Mouse (Mus musculus) limb, embryonic 15.5 days (tissue): ENCODE measurements around the gene Kif21b. TPM values are rescaled to one million over a fixed set of nuclear protein-coding genes. Genes with fewer than 3 reads are reported as not detected.

Experiments used
- ATAC-seq: fragments of 200-750 bp; cut with Nextera tagmentation; 2 replicates; pipeline ENCODE4 v1.8.0; 2017; ENCODE audit warnings: low read depth, moderate TSS enrichment; ENCODE audit not compliant: insufficient number of reproducible peaks, low FRiP score, low TSS enrichment
- H3K27ac ChIP-seq: fragments of 300-500 bp; sonication (generic); 2 replicates; pipeline ENCODE4 v1.5.1; 2015; ENCODE audit warnings: moderate library complexity, mild to moderate bottlenecking, inconsistent platforms
- H3K27me3 ChIP-seq: fragments of 300-500 bp; sonication (generic); 2 replicates; pipeline ENCODE4 v1.6.1; 2015; ENCODE audit warnings: inconsistent platforms
- H3K36me3 ChIP-seq: fragments of 300-500 bp; sonication (generic); 2 replicates; pipeline ENCODE4 v1.6.1; 2015; ENCODE audit warnings: inconsistent platforms
- H3K4me1 ChIP-seq: fragments of 300-500 bp; sonication (generic); 2 replicates; pipeline ENCODE4 v1.6.1; 2015; ENCODE audit warnings: inconsistent platforms
- H3K4me2 ChIP-seq: fragments of 300-500 bp; sonication (generic); 2 replicates; pipeline ENCODE4 v1.6.1; 2015; ENCODE audit warnings: mild to moderate bottlenecking, inconsistent platforms
- H3K4me3 ChIP-seq: fragments of 300-500 bp; sonication (generic); 2 replicates; pipeline ENCODE4 v1.5.1; 2015; ENCODE audit warnings: mild to moderate bottlenecking, inconsistent platforms
- H3K9ac ChIP-seq: fragments of 300-500 bp; sonication (generic); 2 replicates; pipeline ENCODE4 v1.6.1; 2015; ENCODE audit warnings: inconsistent platforms
- H3K9me3 ChIP-seq: fragments of 300-500 bp; sonication (generic); 2 replicates; pipeline ENCODE4 v1.6.1; 2016; ENCODE audit warnings: inconsistent platforms
- WGBS: fragments of 180-500 bp; shearing (Covaris S2); methylation state at CpG from one replicate; pipeline ENCODE4 v1.1.7; 2015; 5-methylcytosine and 5-hydroxymethylcytosine counted together
- polyA plus RNA-seq: library from polyadenylated mRNA; unstranded; fragments of >200 nt; fragmentation: Nextera tagmentation; extraction: Ambion mirVana; gene quantifications from 2 replicates; pipeline ENCODE4 v1.2.1, GENCODE M21; 2015

Gene Kif21b
- polyA plus RNA-seq, 1 experiment from 2014 or later, result 2.6 TPM

DNA sequence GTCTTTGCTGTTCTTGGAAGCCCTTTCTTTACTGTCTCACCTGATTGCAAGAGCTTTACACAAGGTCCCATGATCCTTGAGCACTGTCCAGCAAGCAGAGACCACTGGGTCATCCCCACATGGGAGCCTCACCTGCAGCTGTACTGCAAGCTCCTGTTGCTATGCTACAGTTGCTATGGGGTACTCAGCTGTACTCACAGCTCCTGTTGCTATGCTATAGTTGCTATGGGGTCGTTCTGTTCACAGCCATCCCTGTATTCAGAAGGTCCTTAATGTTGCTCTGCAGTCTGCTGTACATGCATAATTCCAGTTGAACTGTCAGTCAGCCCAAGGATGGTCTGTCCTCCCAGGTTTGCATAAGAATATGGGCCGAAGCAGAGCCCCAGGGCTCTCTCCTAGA is 34.2 kb downstream of the Kif21b start:
- ATAC-seq, result no peak
- peaks cover 6% of the 10 kb centered on the region; the same call in 1 of the 2 replicates for H3K4me1 ChIP-seq
- H3K4me2 ChIP-seq, result no peak overlapping the region
- H3K27ac ChIP-seq, result no peak overlapping the region
- peaks cover 15% of the 10 kb centered on the region for H3K36me3 ChIP-seq
- H3K9ac ChIP-seq, result no peak overlapping the region
- 69% methylated on average over 2 of the region's 2 CpGs for WGBS
- no peak overlapping the region for H3K4me3 ChIP-seq
- H3K9me3 ChIP-seq, result no peaks in the 10 kb centered on the region
- H3K27me3 ChIP-seq, result no peaks in the 10 kb centered on the region

DNA sequence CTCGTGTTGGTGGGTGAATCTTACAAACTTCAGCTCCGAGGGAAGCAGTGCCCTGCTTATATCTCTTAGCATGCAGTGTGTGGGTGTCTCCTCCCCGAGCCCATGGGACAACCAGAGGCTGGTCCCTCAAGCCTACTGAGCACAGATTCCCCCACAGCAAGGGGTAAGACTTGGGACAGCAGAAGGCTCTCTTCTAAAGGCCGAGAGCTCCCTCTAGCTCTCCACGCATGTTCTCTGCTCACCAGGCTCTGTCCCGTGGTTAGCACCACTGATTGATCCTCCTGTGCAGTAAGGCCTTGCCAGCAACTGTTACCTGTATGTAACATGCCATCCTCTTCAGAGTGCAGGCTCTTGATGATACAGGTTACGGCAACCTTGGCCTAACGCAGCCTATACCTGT is 36.5 kb downstream of the Kif21b start:
- H3K4me3 ChIP-seq, result no peak overlapping the region
- H3K4me1 ChIP-seq, result peaks cover 2% of the 10 kb centered on the region; the same call in 1 of the 2 replicates
- H3K36me3 ChIP-seq, result peaks cover 32% of the 10 kb centered on the region
- H3K4me2 ChIP-seq, result no peak overlapping the region
- no peaks in the 10 kb centered on the region for H3K27me3 ChIP-seq
- 67% methylated on average over 8 of the region's 8 CpGs for WGBS
- no peak overlapping the region for H3K9ac ChIP-seq
- no peak for ATAC-seq
- no peaks in the 10 kb centered on the region for H3K9me3 ChIP-seq
- no peak overlapping the region for H3K27ac ChIP-seq

DNA sequence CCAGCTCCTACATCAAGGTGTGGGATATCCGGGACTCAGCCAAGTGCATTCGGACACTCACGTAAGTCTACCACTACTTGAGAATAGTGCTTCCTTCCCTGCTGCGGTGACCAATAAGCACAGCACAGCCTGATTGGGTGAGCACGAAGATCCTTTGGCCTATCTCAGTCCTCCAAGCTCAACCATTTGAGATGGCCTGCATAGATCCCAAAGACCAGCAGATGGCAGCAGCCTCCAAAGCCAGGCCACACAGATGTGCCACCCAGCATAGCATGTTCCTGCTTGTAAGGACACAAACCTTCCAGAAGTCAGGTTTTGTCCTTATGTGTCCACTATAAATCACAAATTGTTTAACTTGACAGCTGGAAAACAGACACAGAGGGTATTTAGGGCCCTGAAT is 38.9 kb downstream of the Kif21b start:
- Histone ChIP-seq H3K27me3 (no peaks in the 10 kb centered on the region), H3K9ac (no peak overlapping the region), H3K9me3 (no peaks in the 10 kb centered on the region), H3K27ac (no peak overlapping the region), H3K4me3 (no peak overlapping the region), H3K4me1 (peaks cover 14% of the 10 kb centered on the region), H3K36me3 (peaks cover 23% of the 10 kb centered on the region), H3K4me2 (no peak overlapping the region)
- peak; percentile 16; the same call in 1 of the 2 replicates for ATAC-seq
- WGBS, result 6% methylated on average over 5 of the region's 5 CpGs

DNA sequence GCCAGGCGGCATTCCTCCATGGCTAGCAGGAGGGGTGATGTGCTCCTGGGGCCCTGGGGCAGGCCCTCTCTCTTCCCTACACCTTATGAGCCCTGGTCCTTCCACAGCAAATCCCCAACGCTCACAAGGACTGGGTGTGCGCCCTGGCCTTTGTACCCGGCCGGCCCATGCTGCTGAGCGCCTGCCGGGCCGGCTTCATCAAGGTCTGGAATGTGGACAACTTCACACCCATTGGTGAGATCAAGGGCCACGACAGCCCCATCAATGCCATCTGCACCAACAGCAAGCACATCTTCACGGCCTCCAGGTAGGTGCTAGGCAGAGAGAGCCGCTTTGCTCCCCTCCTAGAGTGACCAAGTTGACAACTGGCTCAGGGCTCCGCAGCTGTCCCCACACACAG is 41.5 kb downstream of the Kif21b start:
- peaks cover 30% of the 10 kb centered on the region for H3K36me3 ChIP-seq
- WGBS, result 68% methylated on average over 12 of the region's 12 CpGs

GRCm38 (mm10) chr1:136174101-136174606 is 43.0 kb downstream of the Kif21b start:
- peaks cover 14% of the 10 kb centered on the region for H3K4me1 ChIP-seq
- H3K4me2 ChIP-seq, result peak overlapping the region; percentile 24; the same call in 1 of the 2 replicates
- WGBS, result 23% methylated on average over 13 of the region's 13 CpGs
- no peak overlapping the region for H3K27ac ChIP-seq
- H3K9ac ChIP-seq, result no peak overlapping the region
- no peaks in the 10 kb centered on the region for H3K9me3 ChIP-seq
- no peak overlapping the region for H3K4me3 ChIP-seq
- no peaks in the 10 kb centered on the region for H3K27me3 ChIP-seq
- peaks cover 30% of the 10 kb centered on the region for H3K36me3 ChIP-seq
- no peak for ATAC-seq

More for the DNA sequence above, 41.5 kb downstream of the Kif21b start:
- no peaks in the 10 kb centered on the region for H3K27me3 ChIP-seq
- no peak overlapping the region for H3K4me3 ChIP-seq
- H3K9me3 ChIP-seq, result no peaks in the 10 kb centered on the region
- H3K4me1 ChIP-seq, result peaks cover 14% of the 10 kb centered on the region
- H3K4me2 ChIP-seq, result no peak overlapping the region
- H3K9ac ChIP-seq, result no peak overlapping the region
- no peak for ATAC-seq
- H3K27ac ChIP-seq, result no peak overlapping the region

DNA sequence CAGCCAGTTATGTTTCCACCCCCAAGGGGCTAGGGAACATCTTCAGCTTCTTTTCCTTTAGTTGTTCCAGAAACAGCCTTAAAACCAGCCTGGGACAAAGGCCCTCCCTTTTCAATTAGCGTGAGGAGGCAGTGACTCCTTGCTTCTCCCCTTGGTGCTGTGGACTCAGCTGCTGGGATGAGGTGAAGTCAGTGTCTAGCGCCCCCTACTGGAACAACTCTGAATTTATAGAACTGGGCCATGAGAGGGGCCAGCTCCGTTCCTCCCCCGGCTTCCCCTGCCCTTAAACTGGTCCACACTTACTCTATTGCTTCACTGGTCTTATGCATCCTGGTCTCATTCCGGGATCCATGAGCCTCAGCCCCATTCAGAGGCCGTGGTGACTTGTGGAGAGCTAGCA is 44.0 kb downstream of the Kif21b start:
- Histone ChIP-seq H3K9me3 (no peaks in the 10 kb centered on the region), H3K4me3 (no peak overlapping the region), H3K4me2 (no peak overlapping the region), H3K36me3 (peaks cover 30% of the 10 kb centered on the region), H3K27me3 (no peaks in the 10 kb centered on the region), H3K27ac (no peak overlapping the region), H3K9ac (no peak overlapping the region), H3K4me1 (peaks cover 12% of the 10 kb centered on the region)
- ATAC-seq, result no peak
- 36% methylated on average over 6 of the region's 6 CpGs for WGBS

- H3K4me3 ChIP-seq, result no peak overlapping the region
- H3K4me1 ChIP-seq, result peaks cover 12% of the 10 kb centered on the region
- H3K27me3 ChIP-seq, result no peaks in the 10 kb centered on the region
- H3K9ac ChIP-seq, result no peak overlapping the region
- no peak for ATAC-seq
- peaks cover 18% of the 10 kb centered on the region for H3K36me3 ChIP-seq
- no peaks in the 10 kb centered on the region for H3K9me3 ChIP-seq
- H3K27ac ChIP-seq, result no peak overlapping the region
- no peak overlapping the region for H3K4me2 ChIP-seq
- WGBS, result 75% methylated on average over 2 of the region's 2 CpGs
These were observed 45.9 kb downstream of the Kif21b start for GRCm38 (mm10) chr1:136177085-136177484.

- Histone ChIP-seq H3K9ac (no peak overlapping the region), H3K27ac (no peak overlapping the region), H3K4me2 (no peak overlapping the region), H3K4me1 (peaks cover 8% of the 10 kb centered on the region), H3K9me3 (no peaks in the 10 kb centered on the region), H3K36me3 (peaks cover 7% of the 10 kb centered on the region; the same call in 1 of the 2 replicates), H3K4me3 (no peak overlapping the region), H3K27me3 (no peaks in the 10 kb centered on the region)
- WGBS, result 54% methylated on average over 6 of the region's 6 CpGs
- no peak for ATAC-seq
These were observed 47.6 kb downstream of the Kif21b start for GRCm38 (mm10) chr1:136178741-136179140.

DNA sequence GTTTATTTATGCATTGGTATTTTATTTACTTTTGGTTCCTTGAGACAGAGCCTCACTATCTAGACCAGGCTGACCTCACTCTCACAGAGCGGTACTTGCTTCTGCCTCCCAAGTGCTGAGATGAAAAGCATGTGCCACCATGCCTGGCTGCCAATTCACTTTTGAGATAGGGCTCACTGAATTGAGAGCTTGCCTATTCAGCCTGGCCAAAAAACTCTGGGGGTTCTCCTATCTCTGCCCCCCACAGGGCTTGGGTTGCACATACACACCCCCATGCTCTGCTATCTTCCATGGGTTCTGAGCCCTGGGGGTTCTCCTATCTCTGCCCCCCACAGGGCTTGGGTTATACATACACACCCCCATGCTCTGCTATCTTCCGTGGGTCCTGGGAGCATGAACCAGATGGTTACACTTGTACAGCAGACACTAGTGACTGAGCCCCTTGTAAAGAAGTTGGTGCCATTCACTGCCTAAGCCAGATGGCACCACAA is 48.4 kb downstream of the Kif21b start:
- H3K4me1 ChIP-seq, result peaks cover under 1% of the 10 kb centered on the region; the same call in 1 of the 2 replicates
- H3K27ac ChIP-seq, result no peak overlapping the region
- WGBS, result 70% methylated on average over 2 of the region's 2 CpGs
- peaks cover 7% of the 10 kb centered on the region; the same call in 1 of the 2 replicates for H3K36me3 ChIP-seq
- H3K4me3 ChIP-seq, result no peak overlapping the region
- no peak overlapping the region for H3K4me2 ChIP-seq
- ATAC-seq, result no peak
- no peaks in the 10 kb centered on the region for H3K9me3 ChIP-seq
- no peaks in the 10 kb centered on the region for H3K27me3 ChIP-seq
- H3K9ac ChIP-seq, result no peak overlapping the region

DNA sequence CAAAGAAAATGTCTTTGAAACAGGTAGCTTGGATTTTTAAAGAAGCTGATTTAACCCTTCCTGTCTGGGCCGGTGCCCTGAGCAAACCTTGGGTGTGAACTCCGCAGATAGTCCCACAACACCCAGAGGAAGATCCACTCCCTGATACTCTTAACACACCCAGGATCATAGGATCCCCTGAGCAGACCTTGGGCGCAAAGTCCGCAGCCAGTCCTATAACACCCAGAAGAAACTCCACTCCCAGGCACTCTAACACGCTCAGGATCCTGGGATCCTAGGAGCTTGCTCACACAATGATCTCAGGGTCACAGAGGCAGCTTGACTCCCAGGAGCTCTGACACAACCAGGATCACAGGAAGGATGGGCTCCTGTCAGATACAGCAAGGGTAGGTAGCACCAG is 58.8 kb downstream of the Kif21b start:
- Histone ChIP-seq H3K4me1 (no peaks in the 10 kb centered on the region), H3K27me3 (no peaks in the 10 kb centered on the region), H3K4me3 (no peak overlapping the region), H3K9ac (no peak overlapping the region), H3K9me3 (no peaks in the 10 kb centered on the region), H3K27ac (no peak overlapping the region), H3K36me3 (no peaks in the 10 kb centered on the region), H3K4me2 (no peak overlapping the region)
- WGBS, result 89% methylated on average over 5 of the region's 5 CpGs
- ATAC-seq, result no peak

- Histone ChIP-seq H3K9me3 (no peaks in the 10 kb centered on the region), H3K27me3 (no peaks in the 10 kb centered on the region), H3K4me1 (peaks cover 5% of the 10 kb centered on the region; the same call in 1 of the 2 replicates), H3K27ac (no peak within 1 kb of the TSS), H3K4me3 (no peak within 1 kb of the TSS), H3K36me3 (peaks cover 18% of the 10 kb centered on the region), H3K4me2 (no peak within 1 kb of the TSS), H3K9ac (no peak within 1 kb of the TSS)
- 54% methylated on average over 3 of the region's 3 CpGs for WGBS
- ATAC-seq, result no peak
These were observed 81.6 kb downstream of the Kif21b start, which contains the start of gene Mroh3 for GRCm38 (mm10) chr1:136212803-136213202. Mroh3 (minus strand) TSS chr1:136212828.

DNA sequence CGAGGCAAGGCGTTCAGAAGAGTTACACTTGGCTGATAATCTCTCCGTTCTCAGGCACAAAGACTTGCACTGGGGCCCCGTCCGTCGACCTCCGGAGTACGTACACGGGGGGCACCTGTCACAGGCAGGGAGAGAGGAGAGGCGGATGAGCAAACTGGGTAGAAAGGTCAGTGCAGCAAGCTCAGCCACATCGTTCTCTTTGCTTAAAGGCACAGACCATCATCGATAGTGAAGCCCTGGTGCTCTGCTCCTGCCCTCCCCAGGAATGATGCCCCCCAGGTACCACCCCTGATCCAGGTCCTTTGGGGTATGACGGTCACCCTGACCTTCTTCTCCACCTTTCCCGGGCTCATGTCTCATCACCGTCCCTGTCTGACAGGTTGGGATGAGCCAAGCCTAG is 83.1 kb downstream of the Kif21b start:
- Histone ChIP-seq H3K27ac (no peak overlapping the region), H3K27me3 (no peaks in the 10 kb centered on the region), H3K9ac (no peak overlapping the region), H3K36me3 (peaks cover 28% of the 10 kb centered on the region), H3K9me3 (no peaks in the 10 kb centered on the region), H3K4me2 (no peak overlapping the region), H3K4me3 (no peak overlapping the region), H3K4me1 (peaks cover 5% of the 10 kb centered on the region; the same call in 1 of the 2 replicates)
- WGBS, result 89% methylated on average over 15 of the region's 15 CpGs
- no peak for ATAC-seq
